Mouse (Mus musculus) ES-Bruce4 (cell line): ENCODE measurements around the gene Atp2b2. TPM values are rescaled to one million over a fixed set of nuclear protein-coding genes. Genes with fewer than 3 reads are reported as not detected.

Experiments used
- H3K27ac ChIP-seq: 2 replicates; pipeline ENCODE4 v1.5.1; 2012; ENCODE audit warnings: low read length, inconsistent platforms; ENCODE audit not compliant: insufficient read depth
- H3K27me3 ChIP-seq: 2 replicates; pipeline ENCODE4 v1.6.1; 2012; ENCODE audit warnings: mild to moderate bottlenecking, low read length, inconsistent platforms; ENCODE audit not compliant: control insufficient read depth, poor library complexity, insufficient read depth, severe bottlenecking
- H3K36me3 ChIP-seq: 2 replicates; pipeline ENCODE4 v1.6.1; 2012; ENCODE audit warnings: inconsistent platforms, mild to moderate bottlenecking, low read length, moderate library complexity; ENCODE audit not compliant: control insufficient read depth, poor library complexity, insufficient read depth, severe bottlenecking
- H3K4me1 ChIP-seq: one replicate; pipeline ENCODE4 v1.8.1; 2011; ENCODE audit warnings: low read length; ENCODE audit not compliant: control insufficient read depth, insufficient read depth
- H3K4me3 ChIP-seq: 2 replicates; pipeline ENCODE4 v1.5.1; 2011; ENCODE audit warnings: low read depth, mild to moderate bottlenecking, low read length
- H3K9ac ChIP-seq: 2 replicates; pipeline ENCODE4 v1.6.1; 2012; ENCODE audit warnings: low read depth, mild to moderate bottlenecking, inconsistent platforms; ENCODE audit not compliant: poor library complexity, severe bottlenecking
- H3K9me3 ChIP-seq: replicated peaks from 2 replicates; pipeline ENCODE4 v1.6.1; 2012; ENCODE audit warnings: mild to moderate bottlenecking, low read length, inconsistent platforms; ENCODE audit not compliant: control insufficient read depth, poor library complexity, insufficient read depth, severe bottlenecking
- CTCF ChIP-seq: IDR thresholded peaks from one replicate; pipeline ENCODE4 v1.8.1; 2011; ENCODE audit warnings: low read depth, low read length
- EP300 ChIP-seq: IDR thresholded peaks from 2 replicates; pipeline ENCODE4 v1.6.1; 2011; ENCODE audit warnings: low read depth, low read length; ENCODE audit not compliant: insufficient read depth
- POLR2A ChIP-seq: IDR thresholded peaks from one replicate; pipeline ENCODE4 v1.8.1; 2011; ENCODE audit warnings: low read length; ENCODE audit not compliant: insufficient read depth
- polyA plus RNA-seq: library from polyadenylated mRNA; stranded (reverse); fragments of >200 nt; gene quantifications from 2 replicates; pipeline ENCODE4 v1.2.4, GENCODE M21; 2011; ENCODE audit warnings: low read depth; ENCODE audit not compliant: missing spikeins, insufficient read depth, insufficient read length

Gene Atp2b2
- polyA plus RNA-seq, 1 experiment = 0.42 TPM

DNA sequence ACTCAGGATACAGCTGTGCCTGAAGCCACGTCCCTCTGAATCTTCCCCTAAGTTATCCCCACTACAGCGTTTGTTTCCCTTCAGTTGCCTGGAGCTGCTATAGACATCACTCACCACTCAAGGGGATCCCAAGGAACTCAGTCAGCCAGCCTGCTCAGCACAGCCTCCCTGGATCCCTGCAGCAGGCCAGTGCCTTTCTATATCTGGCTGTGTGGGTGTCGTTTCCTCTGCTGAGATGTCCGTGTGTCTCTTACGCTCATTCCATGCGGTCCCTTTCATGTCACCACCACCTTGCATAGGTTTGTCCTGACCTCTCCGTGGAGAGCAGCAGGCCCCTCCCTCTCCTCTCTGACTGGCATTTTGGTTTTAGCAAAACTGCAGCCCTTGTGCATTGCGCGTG, 171.6 kb downstream of the Atp2b2 start:
- Histone ChIP-seq H3K27me3 (no peaks in the 10 kb centered on the region), H3K27ac (no peak overlapping the region), H3K4me3 (no peak overlapping the region), H3K9ac (no peak overlapping the region), H3K36me3 (no peaks in the 10 kb centered on the region), H3K9me3 (no peaks in the 10 kb centered on the region), H3K4me1 (no peaks in the 10 kb centered on the region)
- TF ChIP-seq CTCF (no peak), EP300 (no peak), POLR2A (no peak)

DNA sequence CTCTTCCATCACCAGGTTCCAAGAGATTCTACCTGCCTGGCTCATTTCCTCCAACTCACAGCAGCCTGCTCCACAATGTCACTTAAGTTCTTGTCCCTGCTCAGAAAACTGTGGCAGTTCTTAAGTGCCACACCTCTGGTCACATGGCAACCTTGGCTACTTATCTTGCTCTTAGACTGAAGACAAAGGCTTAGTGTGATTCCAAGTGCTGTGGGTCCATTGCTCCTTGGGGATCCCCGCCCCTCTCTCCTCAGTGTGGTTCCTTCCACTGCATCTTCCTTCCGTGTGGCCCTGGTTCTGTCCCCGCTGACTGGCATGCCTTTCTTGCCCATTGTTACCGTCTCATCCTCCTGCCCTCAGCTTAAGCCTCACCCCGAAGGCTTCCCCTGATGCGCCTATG, 173.9 kb downstream of the Atp2b2 start:
- Histone ChIP-seq H3K9me3 (no peaks in the 10 kb centered on the region), H3K4me3 (no peak overlapping the region), H3K27ac (no peak overlapping the region), H3K4me1 (no peaks in the 10 kb centered on the region), H3K27me3 (no peaks in the 10 kb centered on the region), H3K36me3 (no peaks in the 10 kb centered on the region), H3K9ac (no peak overlapping the region)
- TF ChIP-seq CTCF = no peak
- TF ChIP-seq EP300 = no peak
- no peak for TF ChIP-seq POLR2A

GRCm38 (mm10) chr6:113865699-113866098, 176.7 kb downstream of the Atp2b2 start:
- no peak overlapping the region for H3K9ac ChIP-seq
- no peaks in the 10 kb centered on the region for H3K36me3 ChIP-seq
- H3K27me3 ChIP-seq = no peaks in the 10 kb centered on the region
- no peaks in the 10 kb centered on the region for H3K4me1 ChIP-seq
- no peak overlapping the region for H3K4me3 ChIP-seq
- H3K27ac ChIP-seq = no peak overlapping the region
- TF ChIP-seq CTCF (no peak), EP300 (no peak), POLR2A (no peak)
- H3K9me3 ChIP-seq = no peaks in the 10 kb centered on the region

DNA sequence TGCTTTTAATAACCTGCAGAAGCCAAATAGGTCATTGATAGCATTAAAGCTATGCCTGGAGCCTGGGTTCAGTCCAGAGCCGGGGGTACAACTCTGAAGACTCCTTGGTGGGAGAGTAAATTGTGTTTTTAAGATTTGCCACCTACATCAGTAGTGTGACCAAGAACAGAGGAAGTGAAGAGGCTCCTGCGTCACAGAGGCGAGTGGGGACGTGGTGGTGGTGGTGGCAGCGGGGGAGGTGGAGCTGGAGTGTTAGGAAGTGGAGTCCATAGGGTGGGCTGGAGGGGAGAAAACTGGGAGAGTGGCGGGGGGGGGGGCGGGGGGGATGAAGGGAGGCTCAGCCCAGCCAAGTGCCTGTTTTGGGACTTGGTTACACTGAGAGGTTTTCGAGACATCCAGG, 177.6 kb downstream of the Atp2b2 start:
- no peaks in the 10 kb centered on the region for H3K27me3 ChIP-seq
- H3K36me3 ChIP-seq = no peaks in the 10 kb centered on the region
- no peak overlapping the region for H3K4me3 ChIP-seq
- no peak for TF ChIP-seq EP300
- TF ChIP-seq POLR2A = no peak
- no peak for TF ChIP-seq CTCF
- H3K4me1 ChIP-seq = no peaks in the 10 kb centered on the region
- no peak overlapping the region for H3K27ac ChIP-seq
- no peak overlapping the region for H3K9ac ChIP-seq
- H3K9me3 ChIP-seq = no peaks in the 10 kb centered on the region

- H3K27ac ChIP-seq = no peak overlapping the region
- H3K9ac ChIP-seq = no peak overlapping the region
- H3K9me3 ChIP-seq = no peaks in the 10 kb centered on the region
- no peaks in the 10 kb centered on the region for H3K36me3 ChIP-seq
- H3K27me3 ChIP-seq = no peaks in the 10 kb centered on the region
- H3K4me1 ChIP-seq = no peaks in the 10 kb centered on the region
- TF ChIP-seq CTCF (no peak), EP300 (no peak), POLR2A (no peak)
- H3K4me3 ChIP-seq = no peak overlapping the region
Measured at GRCm38 (mm10) chr6:113862955-113863354, 179.5 kb downstream of the Atp2b2 start.

DNA sequence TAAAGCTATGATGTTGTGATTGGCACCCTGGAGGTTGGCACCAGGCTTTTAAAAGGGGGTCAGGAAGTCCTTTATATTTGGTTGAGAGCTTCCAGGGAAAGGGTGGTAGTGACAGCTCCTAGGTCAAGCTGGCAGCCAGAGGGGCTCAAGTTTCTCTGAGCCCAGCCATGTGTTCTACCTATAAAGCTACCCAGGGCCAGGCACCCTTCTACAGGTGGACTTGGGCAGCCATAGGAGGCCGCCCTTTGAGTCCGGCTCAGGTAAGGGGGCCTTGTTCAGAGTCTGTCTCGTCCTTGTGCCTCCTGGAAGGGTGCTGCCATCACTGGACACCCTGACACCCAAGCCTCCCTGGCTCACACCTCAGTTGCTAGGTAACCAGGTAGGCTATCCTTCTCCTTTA, 180.5 kb downstream of the Atp2b2 start:
- no peak overlapping the region for H3K9ac ChIP-seq
- H3K36me3 ChIP-seq = no peaks in the 10 kb centered on the region
- H3K9me3 ChIP-seq = no peaks in the 10 kb centered on the region
- H3K27me3 ChIP-seq = no peaks in the 10 kb centered on the region
- H3K4me3 ChIP-seq = no peak overlapping the region
- H3K4me1 ChIP-seq = no peaks in the 10 kb centered on the region
- no peak for TF ChIP-seq CTCF
- TF ChIP-seq EP300 = no peak
- TF ChIP-seq POLR2A = no peak
- H3K27ac ChIP-seq = no peak overlapping the region
